Mouse (Mus musculus) adrenal gland (tissue): Measurements from ENCODE around the gene Mybpc2.

Experiments
- intact Hi-C: fragments of 180-260 bp; cut with DNase I; formaldehyde crosslinking; loops from one replicate; pipeline ENCODE4 v1.15.1; 2025
- microRNA-seq, 2 experiments: library from miRNA; unstranded; fragments of <30 nt; microRNA quantifications; one replicate each; pipeline ENCODE4; 2019

The Mybpc2 gene

DNA sequence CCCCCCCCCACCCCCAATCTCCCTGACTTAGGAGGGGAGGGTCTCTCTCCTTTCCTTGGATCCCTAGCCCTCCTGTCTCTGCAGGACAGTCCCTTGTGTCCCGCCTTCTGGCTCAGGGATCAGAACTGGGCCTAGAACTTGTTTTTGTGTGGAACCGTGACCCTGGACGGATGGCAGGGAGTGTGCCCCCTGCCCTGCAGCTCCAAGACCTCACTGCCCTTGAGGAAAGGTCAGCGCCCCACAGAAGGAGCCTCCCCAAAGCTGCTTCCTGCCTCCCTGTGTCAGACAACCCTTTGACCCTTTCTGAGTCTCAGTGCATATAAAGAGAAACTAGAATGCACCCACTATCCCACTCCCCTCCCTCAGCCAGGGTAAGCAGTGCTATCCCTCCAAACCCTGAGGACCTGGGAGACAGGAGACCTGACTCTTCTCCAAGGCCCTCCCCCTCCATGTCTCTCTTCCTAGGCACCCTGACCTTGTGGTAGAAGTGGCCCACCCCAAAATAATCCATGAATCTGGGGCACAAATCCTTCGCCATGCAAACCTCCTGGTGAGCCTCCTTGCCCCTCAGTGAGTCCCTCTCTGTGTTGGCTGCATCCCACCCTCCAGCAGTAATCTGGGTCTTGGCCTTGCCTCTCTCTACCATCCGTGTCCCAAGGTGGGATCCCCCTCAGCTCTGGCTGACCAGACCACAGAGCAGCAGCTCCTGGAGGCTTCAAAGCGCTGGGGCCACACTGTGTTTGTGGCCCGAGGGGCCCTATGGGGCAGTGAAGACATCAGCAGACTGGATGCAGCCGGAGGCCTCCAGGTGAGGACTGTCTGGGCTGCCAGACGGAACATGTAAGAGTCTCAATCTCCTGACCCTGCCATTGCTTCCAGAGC lies 58.2 kb downstream of the Mybpc2 start:
- intact Hi-C loops = loop anchor here (5.0 kb wide), 1 partner anchor 89 kb away; no protein-coding TSS in a partner anchor

DNA sequence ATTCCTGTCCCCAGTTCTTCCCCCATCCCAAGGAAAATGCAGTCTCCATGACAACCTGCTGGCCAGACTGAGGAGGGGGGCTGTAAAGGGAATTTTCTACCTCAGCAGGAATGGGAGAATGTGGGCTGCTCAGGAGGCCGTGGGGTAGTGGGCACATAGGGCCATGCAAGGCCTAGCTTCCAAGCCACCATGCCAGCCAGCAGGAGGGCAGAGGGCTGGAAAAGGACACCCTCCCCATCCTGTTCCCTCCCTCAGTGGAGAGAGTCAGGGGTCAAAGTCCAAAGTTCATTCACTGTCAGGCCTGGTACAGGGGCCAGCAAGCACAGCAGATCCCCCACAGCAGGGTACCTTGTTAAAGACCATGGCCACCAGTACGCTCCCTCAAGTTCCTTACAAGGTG lies 59.3 kb downstream of the Mybpc2 start, which contains the start of gene Aspdh:
Aspdh (plus strand) TSS at position 281 of the 400 bp plus-strand sequence.
- intact Hi-C loops = loop anchor here (5.0 kb wide), 1 partner anchor 88 kb away; no protein-coding TSS in a partner anchor

DNA sequence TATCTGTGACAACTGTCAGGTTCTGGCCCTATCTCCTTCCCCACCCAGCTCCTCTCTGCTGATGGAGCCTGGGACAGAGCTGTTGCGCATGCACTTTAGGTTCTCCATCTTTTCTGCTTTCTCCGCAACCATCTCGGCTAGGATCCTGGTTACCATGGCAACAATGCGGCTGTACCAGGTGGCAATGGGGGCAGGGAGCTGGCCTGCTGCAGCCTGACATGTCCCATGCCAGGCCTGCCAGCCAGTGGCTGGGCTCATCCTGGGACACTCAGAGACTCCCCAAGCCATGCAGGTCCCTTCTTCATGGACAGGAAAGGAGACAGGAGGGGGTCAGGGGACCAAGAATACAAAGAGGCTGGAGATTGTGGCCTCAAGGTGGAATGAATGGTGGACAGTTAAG lies 59.9 kb downstream of the Mybpc2 start:
- intact Hi-C loops = no loop called here

DNA sequence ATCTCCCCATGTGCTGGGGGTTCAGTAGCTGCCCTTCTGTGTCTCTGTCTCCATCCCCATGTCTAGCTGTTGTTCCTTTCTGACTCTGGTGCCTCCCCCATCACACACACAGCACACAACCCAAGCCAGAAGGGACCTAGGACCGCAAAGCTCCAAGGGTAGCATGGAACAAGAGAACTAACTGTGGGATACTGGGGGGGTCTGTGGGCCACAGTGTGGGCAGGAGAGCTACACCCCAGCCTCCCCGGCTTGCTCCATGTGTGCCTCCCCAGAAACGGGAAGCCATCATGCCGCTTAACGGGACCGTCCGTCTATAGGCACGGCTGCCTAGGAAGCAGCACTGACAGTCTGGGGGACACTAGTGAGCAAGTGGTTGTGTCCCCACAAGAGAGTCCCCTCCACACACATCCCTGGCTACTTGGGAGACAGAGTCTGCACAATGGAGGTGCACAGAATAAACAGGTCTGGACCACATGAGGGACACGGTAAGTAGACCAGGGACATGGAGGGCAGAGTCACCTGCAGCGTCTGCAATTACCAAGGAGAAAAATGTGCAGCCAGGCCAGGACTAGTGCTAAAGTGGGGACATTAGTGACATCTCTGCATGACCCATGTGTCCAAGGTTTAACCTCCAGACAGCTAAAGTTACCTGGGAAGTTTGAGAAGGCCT lies 60.8 kb downstream of the Mybpc2 start:
- intact Hi-C loops = no loop called here

DNA sequence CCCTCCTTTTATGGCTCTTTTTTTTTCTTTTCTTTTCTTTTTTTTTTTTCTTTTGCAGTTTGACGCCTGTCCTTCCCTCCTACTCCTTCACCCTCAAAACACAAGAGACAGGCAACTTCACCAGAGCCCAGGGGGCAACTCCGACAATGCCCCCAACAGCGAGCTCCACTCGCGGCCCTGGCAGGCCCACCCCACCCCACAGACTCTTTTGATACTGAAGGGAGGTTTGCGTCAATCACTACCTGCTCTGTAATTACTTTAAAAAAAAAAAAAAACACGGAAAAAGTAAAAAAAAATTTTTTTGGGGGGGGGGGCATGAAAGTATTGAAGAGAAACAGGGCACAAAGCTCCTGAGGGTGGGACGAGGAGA lies 61.4 kb downstream of the Mybpc2 start:
- intact Hi-C loops = no loop called here

DNA sequence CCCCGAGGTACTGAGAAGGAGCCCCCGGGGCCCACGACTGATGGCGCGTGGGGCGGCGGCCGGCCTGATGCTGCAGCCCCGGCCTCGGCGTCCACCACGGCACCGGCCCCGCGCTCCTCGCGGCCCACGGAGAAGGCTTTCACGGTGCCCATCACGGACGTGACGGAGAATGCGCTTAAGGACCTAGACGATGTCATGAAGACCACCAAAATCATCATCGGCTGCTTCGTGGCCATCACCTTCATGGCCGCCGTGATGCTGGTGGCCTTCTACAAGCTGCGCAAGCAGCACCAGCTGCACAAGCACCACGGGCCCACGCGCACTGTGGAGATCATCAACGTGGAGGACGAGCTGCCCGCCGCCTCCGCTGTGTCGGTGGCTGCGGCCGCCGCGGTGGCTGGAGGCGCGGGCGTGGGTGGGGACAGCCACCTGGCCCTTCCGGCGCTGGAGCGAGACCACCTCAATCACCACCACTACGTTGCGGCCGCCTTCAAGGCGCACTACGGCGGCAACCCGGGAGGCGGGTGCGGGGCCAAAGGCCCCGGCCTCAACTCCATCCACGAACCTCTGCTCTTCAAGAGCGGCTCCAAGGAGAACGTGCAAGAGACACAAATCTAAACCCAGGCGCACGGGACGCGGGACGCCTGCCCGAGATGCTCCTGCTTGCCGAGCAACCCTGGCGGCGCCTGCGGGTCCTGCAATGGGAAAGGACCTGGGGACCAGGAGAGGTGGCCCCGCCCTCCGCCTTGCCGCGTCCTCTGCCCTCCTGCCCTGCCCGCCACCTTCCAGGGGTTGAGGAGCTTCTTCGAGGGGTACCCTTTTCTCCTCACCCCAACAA lies 62.0 kb downstream of the Mybpc2 start:
- intact Hi-C loops = no loop called here

DNA sequence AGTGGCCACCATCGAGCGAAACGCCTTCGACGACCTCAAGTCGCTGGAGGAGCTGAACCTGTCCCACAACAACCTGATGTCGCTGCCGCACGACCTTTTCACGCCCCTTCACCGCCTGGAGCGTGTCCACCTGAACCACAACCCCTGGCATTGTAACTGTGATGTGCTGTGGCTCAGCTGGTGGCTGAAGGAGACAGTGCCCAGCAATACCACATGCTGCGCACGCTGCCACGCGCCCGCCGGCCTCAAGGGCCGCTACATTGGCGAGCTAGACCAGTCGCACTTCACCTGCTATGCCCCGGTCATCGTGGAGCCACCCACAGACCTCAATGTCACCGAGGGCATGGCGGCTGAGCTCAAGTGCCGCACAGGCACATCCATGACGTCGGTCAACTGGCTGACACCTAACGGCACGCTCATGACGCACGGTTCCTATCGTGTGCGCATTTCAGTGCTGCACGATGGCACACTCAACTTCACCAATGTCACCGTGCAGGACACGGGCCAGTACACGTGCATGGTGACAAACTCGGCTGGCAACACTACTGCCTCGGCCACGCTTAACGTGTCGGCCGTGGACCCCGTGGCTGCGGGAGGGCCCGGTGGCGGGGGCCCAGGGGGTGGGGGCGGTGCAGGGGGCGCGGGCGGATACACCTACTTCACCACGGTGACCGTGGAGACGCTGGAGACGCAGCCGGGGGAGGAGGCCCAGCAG lies 62.8 kb downstream of the Mybpc2 start:
- intact Hi-C loops = no loop called here

DNA sequence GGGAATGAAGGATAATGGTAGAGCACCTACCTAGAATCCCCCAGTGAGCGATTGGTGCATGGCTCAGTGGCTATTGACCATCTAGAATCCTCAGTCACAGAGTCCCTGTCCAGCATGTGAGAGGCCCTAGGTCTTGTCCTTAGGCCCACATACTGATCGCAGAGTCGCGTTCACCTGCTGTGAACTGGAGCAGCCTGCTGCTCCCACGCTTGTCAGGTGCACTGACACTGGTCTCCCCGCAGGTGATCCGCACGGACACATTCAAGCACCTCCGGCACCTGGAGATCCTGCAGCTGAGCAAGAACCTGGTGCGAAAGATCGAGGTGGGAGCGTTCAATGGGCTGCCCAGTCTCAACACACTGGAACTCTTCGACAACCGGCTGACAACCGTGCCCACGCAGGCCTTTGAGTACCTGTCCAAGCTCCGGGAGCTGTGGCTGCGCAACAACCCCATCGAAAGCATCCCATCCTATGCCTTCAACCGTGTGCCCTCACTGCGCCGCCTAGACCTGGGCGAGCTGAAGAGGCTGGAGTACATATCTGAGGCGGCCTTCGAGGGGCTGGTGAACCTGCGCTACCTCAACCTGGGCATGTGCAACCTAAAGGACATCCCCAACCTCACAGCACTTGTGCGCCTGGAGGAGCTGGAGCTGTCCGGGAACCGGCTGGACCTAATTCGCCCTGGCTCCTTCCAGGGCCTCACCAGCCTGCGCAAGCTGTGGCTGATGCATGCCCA lies 63.5 kb downstream of the Mybpc2 start:
- intact Hi-C loops = no loop called here

DNA sequence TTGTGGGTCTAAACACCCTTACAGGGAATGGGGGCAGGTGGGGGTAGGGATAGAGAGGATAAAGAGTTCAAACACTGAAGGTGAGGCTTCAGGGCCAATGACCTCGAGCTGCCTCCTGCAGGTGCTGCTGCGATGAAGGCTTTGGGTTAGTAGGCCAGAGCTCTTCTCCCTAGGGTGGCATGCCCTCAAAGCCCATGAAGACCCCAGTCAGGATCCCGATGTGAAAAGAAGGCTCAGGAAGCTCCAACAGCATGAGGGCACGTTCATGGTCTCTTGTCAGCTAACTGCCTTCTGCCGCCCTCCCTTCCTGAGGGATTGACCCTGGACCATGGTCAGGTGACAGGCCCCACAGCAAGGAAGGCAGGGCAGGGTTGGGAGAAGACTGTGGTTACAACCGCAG lies 64.4 kb downstream of the Mybpc2 start:
- intact Hi-C loops = no loop called here

DNA sequence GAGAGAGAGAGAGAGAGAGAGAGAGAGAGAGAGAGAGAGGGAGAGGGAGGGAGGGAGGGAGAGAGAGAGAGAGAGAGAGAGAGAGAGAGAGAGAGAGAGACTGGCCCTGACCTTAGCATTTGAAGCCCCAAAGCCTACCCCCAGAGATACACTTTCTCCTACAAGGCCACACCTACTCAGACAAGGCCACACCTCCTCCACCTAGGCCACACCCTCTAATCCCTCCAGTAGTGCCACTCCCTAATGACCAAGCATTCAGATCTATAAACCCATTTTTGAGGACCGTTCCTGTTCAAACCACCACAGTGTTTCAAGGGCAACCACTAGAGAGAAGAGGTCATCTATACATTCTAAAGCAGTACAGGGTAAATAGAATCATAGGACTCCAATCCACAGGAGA lies 68.2 kb downstream of the Mybpc2 start:
- intact Hi-C loops = no loop called here

DNA sequence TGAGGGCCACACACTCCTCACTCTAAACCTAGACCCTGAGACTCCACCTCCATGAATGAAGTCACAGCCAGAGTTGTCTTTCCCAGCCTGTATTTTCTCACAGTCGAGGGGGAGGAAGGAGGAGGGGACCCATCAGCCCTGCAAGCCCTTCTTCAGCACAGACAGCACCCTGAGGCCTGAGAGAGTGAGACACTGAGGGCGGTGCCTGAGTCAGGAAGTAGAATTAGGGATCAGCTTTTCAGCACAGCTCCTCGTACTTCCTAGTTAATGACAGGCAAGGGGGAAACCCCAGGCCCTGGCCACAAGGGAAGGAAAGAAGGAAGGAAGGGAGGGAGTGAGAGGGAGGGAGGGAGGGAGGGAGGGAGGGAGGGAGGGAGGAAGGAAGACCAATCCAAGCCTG lies 71.2 kb downstream of the Mybpc2 start:
- intact Hi-C loops = no loop called here

Small RNA genes lying within 50 kb of the gene (microRNA-seq; reads per million reads assigned to microRNA genes)
- 1.8 to 3.8 reads per million in 2 experiments for gene Mir7052
- 0 to 0.11 reads per million in 2 experiments for gene Mir7053
